Mouse (Mus musculus) MN1 (cell line): ENCODE results near the gene C2.

Experiments
- DNase-seq: peaks from one replicate; pipeline ENCODE4 v3.0.0-alpha.2; 2016; ENCODE audit warnings: low spot score

C2 gene

GRCm38 (mm10) chr17:34898160-34898586 is at the start of gene C2, which contains the start of gene Ehmt2:
Gene C2, minus strand, starts transcription at chr17:34898265.
Gene Ehmt2, plus strand, starts transcription at chr17:34898469.
- DNase-seq, result peak; percentile 75

- DNase-seq, result peak; percentile 48
Measured at GRCm38 (mm10) chr17:34947606-34948005, 49.5 kb upstream of the C2 start.

DNA sequence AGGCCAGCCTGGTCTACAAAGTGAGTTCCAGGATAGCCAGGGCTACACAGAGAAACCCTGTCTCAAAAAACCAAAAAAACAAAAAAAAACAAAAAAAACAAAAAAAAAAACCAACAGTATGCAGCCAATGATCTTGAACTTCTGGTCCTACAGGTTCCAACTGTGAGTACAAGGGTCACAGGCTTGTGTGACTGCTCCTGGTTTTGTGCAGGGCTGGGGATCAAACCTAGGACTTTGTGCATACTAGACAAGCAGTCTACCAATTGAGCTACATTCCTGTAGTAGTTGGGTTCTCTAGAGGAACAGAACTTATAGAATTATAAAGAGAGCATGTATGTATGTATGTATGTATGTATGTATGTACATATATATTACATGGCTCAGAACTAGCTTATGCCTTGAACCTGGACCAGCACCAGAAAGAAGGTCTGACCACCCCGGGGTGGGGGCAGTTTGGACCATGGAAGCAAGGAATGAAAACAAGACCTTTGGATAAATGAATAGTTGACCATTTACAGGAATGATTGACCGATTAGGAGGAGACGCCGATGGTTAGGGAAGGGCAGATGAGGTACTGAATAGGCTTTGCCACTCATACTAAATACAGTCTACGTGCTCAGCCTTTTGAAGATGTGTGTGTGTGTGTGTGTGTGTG is 48.5 kb upstream of the C2 start:
- no peak for DNase-seq

GRCm38 (mm10) chr17:34944362-34944761 is 46.3 kb upstream of the C2 start:
- no peak for DNase-seq

DNA sequence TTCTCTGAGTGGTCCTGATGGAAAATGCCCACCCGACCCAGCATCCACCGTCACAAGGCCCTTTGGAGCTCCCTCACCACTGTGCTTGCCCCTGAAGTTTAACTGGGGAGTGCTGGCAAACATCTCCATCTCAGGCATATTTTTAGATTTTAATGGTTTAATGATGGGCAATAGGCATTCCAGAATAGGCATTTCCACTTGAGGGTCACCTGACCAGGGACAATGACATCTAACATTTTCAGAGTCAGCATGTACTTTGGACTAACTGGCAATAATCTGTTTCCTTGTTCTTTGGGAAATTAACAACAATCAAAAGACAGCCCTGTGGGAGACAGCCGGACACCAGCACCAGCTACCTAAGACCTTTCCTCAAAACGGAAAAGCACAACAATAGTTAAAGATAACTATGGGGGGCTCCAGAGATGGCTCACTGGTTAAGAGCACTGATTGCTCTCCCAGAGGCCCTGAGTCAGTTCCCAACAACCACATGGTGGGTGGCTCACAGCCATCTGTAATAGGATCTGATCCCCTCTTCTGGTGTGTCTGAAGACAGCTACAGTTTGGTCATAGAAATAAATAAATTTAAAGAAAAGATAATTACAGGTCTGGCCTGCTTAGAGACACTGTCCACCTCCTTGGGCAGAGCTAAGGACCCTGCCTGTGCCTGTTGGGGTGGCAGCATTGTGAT is 45.2 kb upstream of the C2 start:
- no peak for DNase-seq

GRCm38 (mm10) chr17:34941344-34942041 is 43.4 kb upstream of the C2 start:
- no peak for DNase-seq

DNA sequence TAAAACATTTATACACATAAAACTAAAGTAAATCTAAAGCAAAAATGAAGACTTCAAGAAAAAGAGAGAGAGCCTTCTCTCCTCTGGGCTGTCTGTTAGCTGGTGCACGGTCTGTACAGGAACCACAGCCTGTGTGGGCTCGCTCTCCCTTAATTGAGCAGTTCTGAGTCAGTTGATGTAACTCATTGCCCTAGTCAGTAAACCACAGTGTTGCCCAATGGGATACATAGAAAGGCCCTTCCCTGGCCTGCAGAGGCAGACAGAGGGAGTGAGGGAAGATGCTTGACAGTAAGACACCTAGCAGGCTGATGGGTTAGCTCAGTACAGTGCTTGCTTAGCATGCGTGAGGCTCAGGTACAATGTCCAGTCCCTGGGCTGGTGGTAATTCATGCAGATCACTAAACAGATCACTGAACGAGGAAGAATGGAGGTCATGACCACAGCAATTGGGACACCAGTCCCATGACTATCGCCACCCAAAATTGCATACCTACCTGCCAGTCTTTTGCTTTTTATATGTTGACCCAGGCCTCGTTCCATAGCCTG is 40.0 kb upstream of the C2 start:
- no peak for DNase-seq

GRCm38 (mm10) chr17:34934830-34935229 is 36.8 kb upstream of the C2 start:
- DNase-seq, result no peak

GRCm38 (mm10) chr17:34934031-34934430 is 36.0 kb upstream of the C2 start:
- no peak for DNase-seq

DNA sequence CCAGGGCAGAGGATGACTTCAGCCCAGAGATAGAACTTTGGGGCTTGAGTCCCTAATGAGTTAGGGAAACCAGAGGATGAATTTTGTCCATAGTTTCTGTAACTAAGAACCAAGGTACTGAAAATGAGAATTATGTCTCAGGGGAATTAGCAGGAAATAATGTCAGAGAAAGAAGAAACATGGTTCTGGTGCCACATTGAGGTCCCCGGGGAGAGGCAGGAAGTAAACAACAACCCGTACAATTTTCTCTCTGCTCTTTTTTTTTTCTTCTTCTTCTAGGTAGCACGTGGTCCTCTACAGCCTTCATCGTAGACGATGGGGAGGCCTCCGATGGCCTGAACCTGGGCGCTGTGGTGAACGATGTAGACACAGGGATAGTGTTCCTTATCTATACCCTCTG is 34.2 kb upstream of the C2 start:
- no peak for DNase-seq

GRCm38 (mm10) chr17:34931735-34932098 is 33.7 kb upstream of the C2 start:
- DNase-seq, result no peak

DNA sequence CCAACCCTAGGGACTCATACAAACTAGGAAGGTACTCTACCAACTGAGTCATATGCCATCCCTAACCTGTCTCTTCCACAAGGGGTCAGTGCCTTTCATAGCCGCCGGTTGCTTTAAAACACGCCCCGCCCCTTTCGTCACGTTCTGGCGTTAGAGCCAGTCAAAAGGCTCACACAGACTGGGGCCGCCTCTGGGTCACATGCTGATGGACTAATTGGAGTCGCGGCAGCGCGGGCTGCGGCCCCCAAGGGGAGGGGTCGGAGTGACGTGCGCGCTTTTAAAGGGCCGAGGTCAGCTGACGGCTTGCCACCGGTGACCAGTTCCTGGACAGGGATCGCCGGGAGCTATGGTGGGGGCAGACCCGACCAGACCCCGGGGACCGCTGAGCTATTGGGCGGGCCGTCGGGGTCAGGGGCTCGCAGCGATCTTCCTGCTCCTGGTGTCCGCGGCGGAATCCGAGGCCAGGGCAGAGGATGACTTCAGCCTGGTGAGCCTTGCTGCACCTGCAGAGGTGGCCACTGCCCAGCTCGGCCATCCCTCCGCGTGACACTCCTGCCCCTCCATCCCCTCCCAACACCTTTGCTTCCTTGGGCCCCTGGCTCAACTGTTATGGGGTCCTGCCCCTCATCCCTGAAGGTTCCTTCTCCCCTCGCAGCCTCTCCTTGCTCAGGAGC is 33.1 kb upstream of the C2 start, which contains the start of gene Neu1:
Gene Neu1 (plus strand): TSS at position 193 of the 674 bp plus-strand sequence.
- DNase-seq, result peak; percentile 99

GRCm38 (mm10) chr17:34928841-34929240 is 30.8 kb upstream of the C2 start:
- DNase-seq, result no peak

- DNase-seq, result no peak
Measured at GRCm38 (mm10) chr17:34927306-34928019, 29.4 kb upstream of the C2 start.

GRCm38 (mm10) chr17:34924258-34924657 is 26.2 kb upstream of the C2 start:
- DNase-seq, result no peak

GRCm38 (mm10) chr17:34922939-34923338 is 24.9 kb upstream of the C2 start:
- peak; percentile 26 for DNase-seq

GRCm38 (mm10) chr17:34917188-34917587 is 19.1 kb upstream of the C2 start:
- DNase-seq, result no peak

GRCm38 (mm10) chr17:34916316-34916715 is 18.3 kb upstream of the C2 start:
- no peak for DNase-seq

DNA sequence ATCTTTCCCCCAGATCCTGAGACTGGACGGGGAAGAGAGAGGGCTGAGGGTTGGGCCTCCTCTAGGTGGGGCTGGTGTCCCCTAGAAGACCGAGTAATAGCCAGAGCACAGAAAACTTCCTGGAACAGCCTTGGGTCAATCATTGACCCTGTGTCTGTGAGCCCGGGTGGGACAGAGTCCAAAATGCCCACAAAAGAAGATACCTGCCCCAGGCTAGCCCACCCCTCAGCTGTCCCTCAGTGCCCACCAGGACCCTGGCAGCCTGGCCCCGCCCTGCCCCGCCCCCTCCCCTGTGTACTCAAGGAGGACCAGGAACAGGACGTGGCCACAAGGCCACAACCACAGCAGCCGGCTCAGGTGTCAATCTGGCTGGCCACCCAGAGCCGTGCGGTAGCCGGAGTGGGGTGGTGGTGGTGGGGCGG is 17.4 kb upstream of the C2 start:
- DNase-seq, result peak; percentile 51

- DNase-seq, result no peak
Measured at GRCm38 (mm10) chr17:34913930-34914665, 16.0 kb upstream of the C2 start, which contains the start of gene Slc44a4. Gene Slc44a4, plus strand, starts transcription at chr17:34914466.

- DNase-seq, result peak; percentile 81
Measured at GRCm38 (mm10) chr17:34911945-34912351, 13.9 kb upstream of the C2 start.
